Mouse (Mus musculus) c-Kit-negative CD71-positive TER-119-positive erythroid progenitor cells, embryonic 14.5 days (primary cell): ENCODE measurements around the gene Dhx35.

Experiments
- DNase-seq: peaks from one replicate; pipeline ENCODE4 v3.0.0-alpha.2; 2013; ENCODE audit warnings: low read depth, low spot score

Gene Dhx35

DNA sequence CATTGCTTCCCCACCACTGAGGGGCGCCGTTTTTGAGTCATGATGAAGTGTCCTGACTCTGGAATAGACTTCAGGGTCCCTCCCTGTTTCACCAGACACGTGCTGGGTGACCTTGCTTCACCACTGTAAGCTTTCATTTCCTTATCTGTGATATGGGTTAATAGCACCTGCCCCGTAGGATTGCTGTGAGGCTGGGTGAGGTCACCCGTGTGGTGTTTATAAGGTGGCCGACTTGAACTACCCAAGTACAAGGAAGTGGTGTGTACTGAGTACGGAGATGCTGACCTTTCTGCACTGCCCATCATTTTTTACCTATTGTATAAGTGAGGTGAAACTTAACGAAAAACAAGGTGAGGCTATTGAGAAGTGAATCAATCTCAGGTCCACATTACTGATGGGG, 9.0 kb downstream of the Dhx35 start:
- no peak for DNase-seq

DNA sequence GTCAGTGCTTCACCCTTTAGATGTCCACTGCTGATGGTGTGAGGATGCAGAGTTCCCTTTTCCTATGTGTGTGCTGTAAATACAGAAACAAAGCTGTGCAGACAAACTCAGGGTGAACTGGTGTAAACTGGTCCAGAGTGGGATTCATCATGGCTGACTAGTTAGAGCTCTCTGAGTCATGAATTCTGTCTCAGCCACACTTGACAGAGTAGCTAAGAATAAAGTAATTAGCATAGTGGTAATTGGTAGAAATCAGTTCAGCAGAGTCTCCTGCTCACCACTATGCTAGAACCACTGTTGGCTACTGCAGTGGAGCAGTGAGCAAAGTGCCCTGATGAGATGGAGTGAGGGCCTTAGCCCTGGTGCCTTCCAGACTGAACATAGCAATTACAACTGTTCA, 21.1 kb downstream of the Dhx35 start:
- DNase-seq: no peak

- no peak for DNase-seq
Observed at GRCm38 (mm10) chr2:158816239-158816638, 21.6 kb downstream of the Dhx35 start.

DNA sequence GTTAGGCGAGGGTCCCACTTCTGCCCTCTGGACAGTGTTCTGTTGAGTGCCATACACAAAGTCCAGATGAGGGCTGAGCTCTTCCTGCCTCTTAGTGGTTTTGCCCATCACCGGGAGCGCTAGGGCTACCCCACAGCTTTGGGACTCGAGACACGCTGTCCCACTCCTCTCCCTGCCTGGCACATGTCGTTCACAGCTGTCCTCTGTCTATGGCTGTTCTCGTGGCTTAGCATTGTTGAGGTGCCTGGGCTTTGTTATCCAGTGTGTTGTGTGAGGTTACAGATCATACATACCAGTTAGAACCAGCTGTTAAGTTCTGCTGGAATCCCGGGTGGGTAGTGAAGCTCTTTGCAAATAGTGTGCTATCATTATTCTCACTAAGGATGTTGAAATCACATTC, 23.1 kb downstream of the Dhx35 start:
- no peak for DNase-seq

DNA sequence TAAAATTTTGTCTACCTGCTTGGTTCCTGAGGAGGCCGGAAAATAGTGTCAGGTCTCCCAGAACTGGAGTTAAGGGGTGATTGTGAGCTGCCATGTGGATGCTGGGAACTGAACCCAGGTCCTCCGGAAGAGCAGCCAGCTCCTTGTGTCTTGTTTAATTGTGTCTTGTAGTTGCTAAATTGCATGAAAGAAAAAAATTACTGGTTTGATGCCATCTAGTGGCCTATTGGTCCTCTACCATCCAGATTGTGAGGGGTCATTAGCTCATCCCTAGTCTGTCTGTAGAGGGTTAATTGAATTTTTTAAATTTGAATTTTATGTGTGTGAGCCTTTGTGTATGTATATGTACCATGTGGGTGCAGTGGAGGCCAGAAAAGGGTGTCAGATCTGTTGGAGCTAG, 33.5 kb downstream of the Dhx35 start:
- no peak for DNase-seq

GRCm38 (mm10) chr2:158829746-158830145, 35.1 kb downstream of the Dhx35 start:
- no peak for DNase-seq

DNA sequence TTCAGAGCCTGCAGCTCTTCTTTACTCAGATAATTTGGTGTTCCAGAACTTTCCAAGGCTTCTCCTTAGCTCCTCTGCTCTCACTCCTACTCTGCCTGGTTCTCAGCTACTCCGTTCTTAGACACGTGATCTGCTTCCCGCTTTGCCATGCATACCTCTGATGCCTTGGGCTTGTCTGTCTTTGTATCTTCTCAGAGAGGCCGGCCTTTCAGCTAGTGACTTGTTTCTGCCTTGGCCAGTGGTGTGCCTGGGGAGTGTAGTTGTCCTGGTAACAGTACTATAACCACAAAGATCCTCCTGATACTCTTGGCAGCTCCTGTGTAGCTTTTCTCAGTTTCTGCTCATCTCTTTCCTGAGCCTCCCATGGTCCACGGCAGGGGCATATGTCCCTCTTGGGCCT, 38.6 kb downstream of the Dhx35 start:
- DNase-seq: no peak

GRCm38 (mm10) chr2:158833645-158834044, 39.0 kb downstream of the Dhx35 start:
- DNase-seq: no peak

DNA sequence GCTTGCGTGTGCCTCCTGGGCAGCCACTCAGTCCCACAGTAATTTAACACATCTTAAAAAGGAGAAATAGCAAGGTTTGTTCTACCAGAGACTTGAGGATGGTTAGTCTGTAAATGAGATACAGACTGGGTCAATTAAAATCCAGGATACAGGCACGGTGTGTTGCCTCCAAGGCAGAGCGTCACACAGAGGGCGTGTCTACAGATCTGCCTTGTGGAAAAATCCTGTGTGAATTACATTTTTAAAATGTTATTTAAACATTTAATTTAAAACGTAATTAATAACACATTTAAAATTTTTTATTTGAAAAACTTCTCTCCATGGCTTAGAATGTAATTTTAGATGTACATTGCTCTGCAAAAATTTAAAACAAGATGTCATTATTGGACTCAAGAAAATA, 48.7 kb downstream of the Dhx35 start:
- DNase-seq: no peak

DNA sequence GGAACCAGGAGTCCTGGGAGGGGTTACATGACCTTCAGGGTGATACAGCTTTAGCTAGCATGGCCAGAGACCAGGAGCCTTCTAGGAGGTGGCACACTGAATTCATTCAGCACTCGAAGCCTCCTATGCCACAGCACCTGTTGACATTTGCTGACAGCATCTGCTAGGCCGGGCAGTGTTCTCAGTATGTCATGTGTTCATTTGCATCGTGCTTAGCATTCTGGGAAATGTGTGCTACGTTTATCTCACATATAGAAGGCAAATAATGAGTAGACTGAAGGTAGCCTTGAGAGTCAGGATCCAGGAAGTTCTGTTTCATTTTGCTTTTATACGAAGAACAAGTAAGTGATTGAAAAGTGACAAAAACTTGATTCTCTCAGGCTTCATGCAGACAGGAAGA, 50.4 kb downstream of the Dhx35 start:
- DNase-seq: no peak

- no peak for DNase-seq
Observed at GRCm38 (mm10) chr2:158846208-158846607, 51.6 kb downstream of the Dhx35 start.

GRCm38 (mm10) chr2:158847991-158848390, 53.4 kb downstream of the Dhx35 start:
- DNase-seq: no peak

DNA sequence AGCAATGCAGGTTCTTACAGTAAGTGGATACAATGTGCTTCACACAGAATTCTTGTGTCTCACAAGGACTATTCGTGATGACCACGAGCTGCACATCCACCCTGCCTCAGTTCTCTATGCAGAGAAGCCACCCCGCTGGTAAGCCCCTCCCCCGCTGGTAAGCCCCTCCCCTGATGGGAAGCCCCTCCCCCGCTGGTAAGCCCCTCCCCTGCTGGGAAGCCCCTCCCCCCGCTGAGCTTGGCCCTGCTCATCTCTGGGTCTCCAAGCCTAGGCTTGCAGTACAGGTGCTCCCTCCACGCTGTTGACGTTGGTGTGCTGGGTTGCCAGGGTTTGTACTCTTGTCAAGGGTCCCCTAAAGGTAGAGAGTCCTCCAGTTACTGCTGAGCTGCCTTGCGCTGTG, 54.8 kb downstream of the Dhx35 start:
- no peak for DNase-seq

DNA sequence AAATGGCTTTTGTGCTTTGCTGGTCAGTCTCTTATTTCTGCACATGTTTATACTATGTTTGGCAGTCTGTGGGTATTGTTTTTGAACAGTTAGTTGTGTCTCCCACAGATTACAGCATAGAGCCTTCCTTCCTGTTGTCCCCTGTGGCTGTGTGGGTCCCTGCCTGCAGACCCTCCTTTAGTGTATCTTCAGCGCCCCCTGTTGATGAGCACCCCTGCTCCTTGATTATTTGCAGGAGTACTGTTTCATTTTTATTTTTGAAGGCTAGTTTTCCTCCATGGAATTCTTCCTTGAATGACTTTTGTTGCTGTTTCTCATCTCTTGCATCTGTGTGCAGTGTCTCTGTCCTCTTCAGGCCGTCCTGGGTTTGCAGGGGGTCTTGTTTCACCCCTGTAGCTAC, 58.0 kb downstream of the Dhx35 start:
- no peak for DNase-seq

GRCm38 (mm10) chr2:158856896-158857499, 62.4 kb downstream of the Dhx35 start:
- DNase-seq: no peak

DNA sequence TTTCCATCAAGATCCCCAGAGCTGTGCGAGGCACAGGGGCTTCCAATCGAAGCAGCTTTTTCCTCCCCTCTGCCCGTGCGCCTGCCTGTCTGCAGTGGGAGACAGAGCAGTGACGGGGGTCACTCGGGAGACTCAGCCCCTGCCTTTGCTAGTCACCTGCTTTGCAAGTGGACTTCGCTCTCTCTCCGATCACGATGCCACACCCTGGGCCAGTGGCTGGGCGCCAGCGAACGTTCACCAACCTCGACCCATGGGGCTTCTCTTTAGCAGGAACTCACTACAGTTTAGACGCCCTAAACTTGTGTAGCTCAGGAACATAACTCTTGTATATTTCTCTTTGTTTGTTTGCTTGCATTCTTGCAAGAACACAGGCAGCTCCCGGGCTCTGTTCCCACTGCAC, 63.0 kb downstream of the Dhx35 start:
- DNase-seq: no peak

DNA sequence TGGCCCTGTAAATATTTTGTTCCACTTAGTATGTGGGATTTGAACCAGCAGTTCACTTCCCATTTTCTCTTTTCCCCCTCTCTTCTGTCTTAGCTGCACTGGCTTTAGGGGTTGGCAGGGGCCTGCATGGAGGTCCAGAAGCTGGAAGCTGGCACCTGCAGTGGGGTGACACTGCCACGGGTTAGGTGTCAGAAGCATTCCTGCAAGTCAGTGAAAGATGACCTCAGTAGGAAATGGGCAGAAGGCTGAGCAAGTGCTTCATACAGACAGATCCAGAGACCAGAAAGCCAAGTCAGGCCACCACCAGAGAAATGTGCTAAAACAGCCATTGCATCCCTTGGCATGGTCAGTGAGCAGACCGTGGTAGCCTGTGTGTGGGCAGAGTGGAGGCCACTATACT, 66.5 kb downstream of the Dhx35 start:
- no peak for DNase-seq

- peak; percentile 56 for DNase-seq
Observed at GRCm38 (mm10) chr2:158863341-158864125, 68.9 kb downstream of the Dhx35 start.

GRCm38 (mm10) chr2:158864126-158864458, 69.5 kb downstream of the Dhx35 start:
- no peak for DNase-seq

- DNase-seq: peak; percentile 24
Observed at GRCm38 (mm10) chr2:158865358-158865757, 70.8 kb downstream of the Dhx35 start.

- DNase-seq: peak; percentile 12
Observed at GRCm38 (mm10) chr2:158886571-158886970, 92.0 kb downstream of the Dhx35 start.

DNA sequence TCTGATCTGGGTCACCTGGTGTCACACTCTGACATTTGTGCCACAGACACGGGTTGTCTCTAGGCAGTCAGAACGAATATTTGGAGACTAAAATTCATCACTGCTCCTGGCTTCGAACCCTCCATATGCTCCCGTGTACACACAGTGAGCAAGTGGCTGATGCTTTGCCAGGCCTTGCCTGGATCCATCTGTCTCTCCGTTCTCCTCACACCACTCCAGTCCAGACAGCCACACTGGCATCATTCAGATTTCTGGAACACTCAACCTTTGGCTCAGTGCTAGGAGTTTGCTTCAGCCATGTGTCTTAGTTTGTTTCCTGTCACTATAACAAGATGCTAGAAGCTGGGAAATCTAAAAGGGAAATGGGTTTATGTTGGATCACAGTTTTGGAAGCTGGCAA, 93.9 kb downstream of the Dhx35 start:
- no peak for DNase-seq

- DNase-seq: no peak
Observed at GRCm38 (mm10) chr2:158889201-158889600, 94.6 kb downstream of the Dhx35 start.

GRCm38 (mm10) chr2:158891319-158891718, 96.7 kb downstream of the Dhx35 start:
- DNase-seq: no peak
